Mouse (Mus musculus) stomach, postnatal 0 days (tissue): ENCODE measurements around the gene Nr1d1.
A peak's percentile ranks its signal among the peaks of the same experiment; 100 is the strongest.

Experiments
- CTCF ChIP-seq: IDR thresholded peaks from 2 replicates; pipeline ENCODE4 v1.5.1; 2016; ENCODE audit warnings: antibody characterized with exemption, low read depth, mild to moderate bottlenecking, moderate library complexity
- EP300 ChIP-seq: optimal IDR thresholded peaks from 2 replicates; pipeline ENCODE3; 2016; ENCODE audit warnings: antibody characterized with exemption

DNA sequence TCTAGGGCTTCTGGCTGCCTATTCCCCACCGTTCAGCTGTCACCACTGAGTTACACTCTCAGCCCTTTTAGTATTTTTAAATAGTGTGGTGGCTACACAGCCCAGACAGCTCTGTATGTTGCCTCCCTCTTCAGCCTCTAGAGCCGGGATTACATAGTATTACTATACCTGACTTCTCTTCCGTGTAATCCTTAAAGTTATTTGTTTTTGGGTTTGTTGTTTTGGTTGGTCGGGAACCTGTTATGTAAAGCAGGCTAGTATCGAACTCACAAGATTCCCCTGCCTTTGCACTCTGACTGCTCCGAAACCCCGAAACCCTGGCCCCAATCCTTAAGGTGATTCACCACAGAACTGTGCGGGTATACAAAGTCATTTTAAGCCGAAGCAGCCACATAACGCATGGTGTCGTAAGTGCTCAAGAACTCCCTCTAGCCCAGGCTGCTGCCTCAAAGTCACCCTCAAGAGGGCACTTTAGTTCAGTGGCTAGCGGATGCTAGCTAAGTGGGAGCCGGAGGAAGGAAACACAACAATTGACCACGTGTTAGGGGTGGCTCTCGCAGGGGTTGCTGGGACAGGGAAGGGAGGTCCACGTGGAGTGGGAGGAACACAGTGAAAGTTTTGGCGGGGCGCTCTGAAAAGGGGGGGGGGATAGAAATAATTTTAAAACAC lies 13.6 kb upstream of the Nr1d1 start:
- TF ChIP-seq EP300 (no peak), CTCF (peak; percentile 91)
